Mouse (Mus musculus) embryonic facial prominence, embryonic 10.5 days (tissue): Measurements from ENCODE around the gene Pbx1. TPM values are rescaled to one million over a fixed set of nuclear protein-coding genes. Genes with fewer than 3 reads are reported as not detected.
A peak's percentile ranks its signal among the peaks of the same experiment; 100 is the strongest.

Experiments
- DNase-seq: peaks from one replicate; pipeline ENCODE4 v3.0.0-alpha.2; 2017; ENCODE audit warnings: low spot score
- H3K27ac ChIP-seq: fragments of 300-500 bp; sonication (generic); replicated peaks from 2 replicates; pipeline ENCODE4 v1.5.1; 2016; ENCODE audit warnings: mild to moderate bottlenecking
- H3K27me3 ChIP-seq: fragments of 300-500 bp; sonication (generic); replicated peaks from 2 replicates; pipeline ENCODE4 v1.6.1; 2016; ENCODE audit warnings: low read depth, mild to moderate bottlenecking; ENCODE audit not compliant: poor library complexity, severe bottlenecking
- H3K36me3 ChIP-seq: fragments of 300-500 bp; sonication (generic); replicated peaks from 2 replicates; pipeline ENCODE4 v1.6.1; 2016; ENCODE audit warnings: mild to moderate bottlenecking, moderate library complexity
- H3K4me1 ChIP-seq: fragments of 300-500 bp; sonication (generic); 2 replicates; pipeline ENCODE4 v1.6.1; 2016
- H3K4me3 ChIP-seq: fragments of 300-500 bp; sonication (generic); 2 replicates; pipeline ENCODE4 v1.5.1; 2016; ENCODE audit warnings: mild to moderate bottlenecking, moderate library complexity
- H3K9me3 ChIP-seq: fragments of 300-500 bp; sonication (generic); 2 replicates; pipeline ENCODE4 v1.6.1; 2016; ENCODE audit warnings: mild to moderate bottlenecking
- WGBS: fragments of 180-500 bp; shearing (Covaris S2); methylation state at CpG from one replicate; pipeline ENCODE4 v1.1.7; 2016; 5-methylcytosine and 5-hydroxymethylcytosine counted together
- polyA plus RNA-seq: library from polyadenylated mRNA; unstranded; fragments of >200 nt; fragmentation: Nextera tagmentation; extraction: Ambion mirVana; gene quantifications from 2 replicates; pipeline ENCODE4 v1.2.1, GENCODE M21; 2016

Pbx1 gene
- polyA plus RNA-seq, 1 experiment from 2014 or later = 41.6 TPM

- peak overlapping the region; percentile 40 for H3K27ac ChIP-seq
- DNase-seq = no peak
- 84% methylated on average over 12 of the region's 12 CpGs for WGBS
- H3K4me1 ChIP-seq = peaks cover 22% of the 10 kb centered on the region
- peaks cover 37% of the 10 kb centered on the region for H3K36me3 ChIP-seq
- no peaks in the 10 kb centered on the region for H3K9me3 ChIP-seq
- H3K27me3 ChIP-seq = no peaks in the 10 kb centered on the region
- no peak overlapping the region for H3K4me3 ChIP-seq
These were observed 132.1 kb downstream of the Pbx1 start for GRCm38 (mm10) chr1:168299928-168300365.

- DNase-seq = no peak
- H3K27me3 ChIP-seq = no peaks in the 10 kb centered on the region
- peaks cover 37% of the 10 kb centered on the region for H3K36me3 ChIP-seq
- peaks cover 22% of the 10 kb centered on the region for H3K4me1 ChIP-seq
- no peaks in the 10 kb centered on the region for H3K9me3 ChIP-seq
- H3K4me3 ChIP-seq = no peak overlapping the region
- 95% methylated on average over 8 of the region's 8 CpGs for WGBS
- no peak overlapping the region for H3K27ac ChIP-seq
These were observed 132.9 kb downstream of the Pbx1 start for GRCm38 (mm10) chr1:168299181-168299580.

DNA sequence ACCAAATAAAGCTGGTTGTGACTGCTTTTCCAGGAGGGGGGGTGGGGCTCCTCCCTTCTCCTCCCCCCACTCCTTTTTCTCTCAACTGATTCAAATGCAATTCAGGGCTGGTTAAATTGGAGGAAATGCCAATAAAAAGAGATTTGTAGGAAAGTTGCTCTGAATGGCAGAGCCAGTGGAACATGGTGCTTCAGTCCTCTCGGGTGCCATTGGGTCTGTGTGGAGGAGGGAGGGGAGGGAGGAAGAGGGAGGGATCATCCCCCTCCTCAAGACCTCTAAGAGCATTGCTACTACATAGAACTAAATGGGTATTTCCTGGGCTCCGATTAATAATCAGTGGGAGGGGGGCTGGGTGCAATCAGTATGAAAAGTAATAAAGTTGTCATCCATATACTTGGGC, 135.8 kb downstream of the Pbx1 start:
- Histone ChIP-seq H3K27me3 (no peaks in the 10 kb centered on the region), H3K27ac (no peak overlapping the region), H3K36me3 (peaks cover 37% of the 10 kb centered on the region), H3K9me3 (no peaks in the 10 kb centered on the region), H3K4me1 (peaks cover 33% of the 10 kb centered on the region), H3K4me3 (no peak overlapping the region)
- DNase-seq = no peak
- 71% methylated on average over 2 of the region's 2 CpGs for WGBS

GRCm38 (mm10) chr1:168295782-168296181, 136.3 kb downstream of the Pbx1 start:
- DNase-seq = no peak
- H3K9me3 ChIP-seq = no peaks in the 10 kb centered on the region
- H3K36me3 ChIP-seq = peaks cover 36% of the 10 kb centered on the region
- H3K4me1 ChIP-seq = peaks cover 35% of the 10 kb centered on the region
- H3K27me3 ChIP-seq = no peaks in the 10 kb centered on the region
- 95% methylated on average over 4 of the region's 4 CpGs for WGBS
- H3K27ac ChIP-seq = no peak overlapping the region
- H3K4me3 ChIP-seq = no peak overlapping the region

DNA sequence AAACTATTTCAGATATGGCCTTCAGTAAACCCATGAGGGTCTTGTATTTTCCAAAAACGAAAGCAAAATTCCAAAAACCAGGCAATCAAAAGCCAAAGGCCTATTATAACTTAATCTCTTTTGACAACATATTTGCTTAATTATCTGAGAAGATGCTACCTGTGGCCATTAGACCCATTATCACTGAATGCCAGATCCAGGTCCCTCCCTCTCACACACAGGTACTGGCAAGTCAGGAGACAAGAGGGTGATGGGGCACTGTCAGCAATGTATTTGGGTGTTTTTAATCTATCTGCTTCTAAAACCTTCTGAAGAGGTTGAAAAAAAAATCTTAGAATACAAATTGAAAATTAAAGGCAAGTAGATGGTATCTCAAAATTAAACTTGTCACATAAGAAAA, 138.4 kb downstream of the Pbx1 start:
- H3K27ac ChIP-seq = no peak overlapping the region
- 93% methylated on average over 1 of the region's 1 CpGs for WGBS

DNA sequence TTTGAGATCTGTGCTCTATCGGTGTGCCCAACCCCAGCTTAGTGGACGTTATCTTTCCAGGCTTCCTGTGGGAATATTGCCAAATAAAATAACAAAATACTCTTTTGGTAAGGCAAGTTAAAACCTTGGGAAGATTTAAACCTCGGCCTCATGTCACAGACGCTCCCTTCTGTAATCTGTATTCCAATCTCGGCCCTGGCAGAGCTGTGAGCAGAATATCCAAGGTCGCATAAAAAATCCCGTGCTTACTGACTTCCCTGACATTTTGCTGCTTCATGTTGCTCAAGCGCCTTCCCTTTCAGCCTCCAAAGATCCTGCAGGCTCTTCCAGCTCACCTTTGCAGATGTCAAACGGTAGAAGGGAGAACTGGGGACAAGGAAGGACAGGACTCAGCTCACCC, 140.0 kb downstream of the Pbx1 start:
- Histone ChIP-seq H3K27me3 (no peaks in the 10 kb centered on the region), H3K4me1 (peaks cover 61% of the 10 kb centered on the region), H3K36me3 (peaks cover 8% of the 10 kb centered on the region; the same call in 1 of the 2 replicates), H3K27ac (no peak overlapping the region), H3K4me3 (no peak overlapping the region), H3K9me3 (no peaks in the 10 kb centered on the region)
- DNase-seq = no peak
- 86% methylated on average over 9 of the region's 9 CpGs for WGBS

More for the DNA sequence above, 138.4 kb downstream of the Pbx1 start:
- H3K27me3 ChIP-seq = no peaks in the 10 kb centered on the region
- peaks cover 21% of the 10 kb centered on the region for H3K36me3 ChIP-seq
- DNase-seq = no peak
- peaks cover 45% of the 10 kb centered on the region for H3K4me1 ChIP-seq
- H3K4me3 ChIP-seq = no peak overlapping the region
- no peaks in the 10 kb centered on the region for H3K9me3 ChIP-seq

DNA sequence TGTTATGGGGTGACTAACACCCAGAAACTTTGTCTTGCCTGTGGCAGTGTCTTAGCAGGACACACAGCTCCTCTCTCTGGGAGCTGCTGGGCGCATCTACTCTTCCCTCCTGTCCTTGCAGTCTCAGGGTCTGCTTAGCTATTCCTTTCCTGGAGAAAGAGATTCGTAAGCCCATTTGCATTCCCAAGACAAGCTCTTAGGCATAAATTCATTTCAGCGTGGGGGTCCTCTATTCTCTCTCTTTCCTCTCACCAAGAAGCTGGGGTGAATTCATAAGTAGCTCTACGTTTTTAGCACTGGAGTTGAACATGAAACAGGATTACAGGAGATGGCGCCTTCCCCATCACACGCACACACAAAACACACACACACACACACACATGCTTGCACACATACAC, 140.4 kb downstream of the Pbx1 start:
- peaks cover 62% of the 10 kb centered on the region for H3K4me1 ChIP-seq
- H3K4me3 ChIP-seq = no peak overlapping the region
- H3K9me3 ChIP-seq = no peaks in the 10 kb centered on the region
- peaks cover 8% of the 10 kb centered on the region; the same call in 1 of the 2 replicates for H3K36me3 ChIP-seq
- no peak for DNase-seq
- no peaks in the 10 kb centered on the region for H3K27me3 ChIP-seq
- 83% methylated on average over 6 of the region's 6 CpGs for WGBS
- H3K27ac ChIP-seq = peak overlapping the region; percentile 27; the same call in 1 of the 2 replicates

DNA sequence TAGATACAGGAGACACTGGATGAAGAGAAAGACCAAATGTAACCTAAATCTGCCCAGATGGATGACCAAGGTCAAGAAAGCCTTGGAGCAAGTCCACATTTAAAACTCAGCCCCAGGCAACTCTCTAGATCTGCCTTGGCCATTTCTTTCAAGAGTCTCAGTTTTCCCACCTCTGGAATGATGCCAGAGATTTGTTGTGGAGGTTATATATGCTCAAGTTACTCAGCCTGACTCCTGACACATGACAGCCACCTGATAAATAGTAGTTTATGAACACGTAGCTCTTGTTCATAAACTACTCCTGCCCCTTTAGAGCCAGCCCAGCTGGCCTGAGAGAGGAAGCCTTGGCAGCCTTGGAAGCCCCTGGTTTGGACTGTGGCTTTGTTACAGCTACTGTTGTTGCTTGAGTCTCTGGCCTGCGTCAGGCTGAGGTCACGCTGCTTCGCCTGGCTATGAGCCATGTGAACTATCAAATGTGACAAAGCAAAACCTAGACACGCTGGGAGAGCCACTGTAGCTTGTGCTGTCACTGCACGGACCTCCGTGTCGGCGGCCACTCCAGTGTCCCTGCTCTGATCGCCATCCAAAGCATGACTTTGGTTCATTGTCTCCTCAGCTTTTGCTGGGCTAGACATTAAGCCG, 140.9 kb downstream of the Pbx1 start:
- H3K27ac ChIP-seq = peak overlapping the region; percentile 27; the same call in 1 of the 2 replicates

DNA sequence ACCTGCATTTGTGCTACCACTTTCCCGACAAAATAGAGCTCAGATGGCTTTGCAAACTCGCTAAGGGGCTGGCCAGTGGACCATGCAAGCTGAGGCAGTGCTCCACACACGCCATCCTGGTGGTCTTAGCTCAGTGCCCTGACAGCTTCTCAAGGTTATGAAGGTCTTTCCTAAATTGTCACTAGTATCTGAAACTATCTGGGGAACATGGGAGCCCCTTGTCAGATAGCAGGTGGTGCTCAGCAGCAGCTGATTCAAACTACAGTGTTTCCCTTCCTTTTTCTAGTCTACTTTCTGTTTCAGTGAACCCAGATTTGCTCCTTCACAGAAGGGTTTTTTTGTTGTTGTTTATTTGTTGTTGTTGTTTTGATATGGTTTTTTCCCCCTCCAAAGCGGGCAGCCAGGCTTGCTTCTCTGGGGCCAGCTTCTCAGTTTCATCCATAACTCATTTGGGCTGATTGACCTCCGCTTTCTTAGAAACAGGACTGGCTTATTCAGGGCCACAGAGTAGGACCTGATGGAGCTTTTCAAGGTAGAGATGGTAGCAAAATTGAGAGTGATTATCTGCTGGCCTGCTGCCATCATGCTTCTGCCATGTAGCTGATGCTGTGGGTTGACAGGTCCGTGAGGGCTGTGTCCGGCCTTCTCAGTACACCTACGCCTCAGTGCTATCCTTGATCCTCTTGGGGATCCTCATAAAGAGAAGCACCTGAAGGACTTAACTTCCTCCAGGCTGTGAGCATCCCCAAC, 141.7 kb downstream of the Pbx1 start:
- no peaks in the 10 kb centered on the region for H3K9me3 ChIP-seq
- no peak overlapping the region for H3K4me3 ChIP-seq
- DNase-seq = no peak
- WGBS = 89% methylated on average over 8 of the region's 8 CpGs
- no peak overlapping the region for H3K27ac ChIP-seq
- H3K36me3 ChIP-seq = peaks cover 8% of the 10 kb centered on the region; the same call in 1 of the 2 replicates
- H3K27me3 ChIP-seq = no peaks in the 10 kb centered on the region
- peaks cover 64% of the 10 kb centered on the region for H3K4me1 ChIP-seq

More for the DNA sequence above, 140.9 kb downstream of the Pbx1 start:
- no peaks in the 10 kb centered on the region for H3K27me3 ChIP-seq
- DNase-seq = no peak
- 82% methylated on average over 11 of the region's 11 CpGs for WGBS
- no peaks in the 10 kb centered on the region for H3K9me3 ChIP-seq
- no peak overlapping the region for H3K4me3 ChIP-seq
- peaks cover 8% of the 10 kb centered on the region; the same call in 1 of the 2 replicates for H3K36me3 ChIP-seq
- peaks cover 62% of the 10 kb centered on the region for H3K4me1 ChIP-seq

GRCm38 (mm10) chr1:168288891-168289545, 143.1 kb downstream of the Pbx1 start:
- no peaks in the 10 kb centered on the region for H3K27me3 ChIP-seq
- no peak overlapping the region for H3K4me3 ChIP-seq
- peak overlapping the region; percentile 79 for H3K27ac ChIP-seq
- H3K9me3 ChIP-seq = no peaks in the 10 kb centered on the region
- peaks cover 78% of the 10 kb centered on the region for H3K4me1 ChIP-seq
- H3K36me3 ChIP-seq = peaks cover 8% of the 10 kb centered on the region; the same call in 1 of the 2 replicates
- no peak for DNase-seq
- 54% methylated on average over 10 of the region's 10 CpGs for WGBS

GRCm38 (mm10) chr1:168287843-168288591, 144.1 kb downstream of the Pbx1 start:
- Histone ChIP-seq H3K27ac (peak overlapping the region; percentile 79), H3K36me3 (peaks cover 8% of the 10 kb centered on the region; the same call in 1 of the 2 replicates), H3K4me1 (peaks cover 88% of the 10 kb centered on the region), H3K4me3 (no peak overlapping the region), H3K9me3 (no peaks in the 10 kb centered on the region), H3K27me3 (no peaks in the 10 kb centered on the region)
- WGBS = 47% methylated on average over 23 of the region's 23 CpGs
- DNase-seq = peak; percentile 34
